7 mouse cellular contexts compared by ENCODE assay signal in genomic region chr12:32910092-32910491, GRCm38 (mm10). TPM values are rescaled to one million over a fixed set of nuclear protein-coding genes. Genes with fewer than 3 reads are reported as not detected.
A peak's percentile ranks its signal among the peaks of the same experiment; 100 is the strongest.
DNase-seq lines count a peak whose midpoint lies in the region; ATAC-seq lines count a peak whose summit lies in the region.

No protein-coding gene starts in this region.

- 12% methylated on average over 11 of the region's 11 CpGs for WGBS in forebrain, embryonic 14.5 days
- WGBS in hindbrain, embryonic 12.5 days: 17% methylated on average over 11 of the region's 11 CpGs
- WGBS in lung, embryonic 16.5 days: 14% methylated on average over 11 of the region's 11 CpGs

- no peak overlapping the region for H3K27ac ChIP-seq in forebrain, embryonic 14.5 days (ENCODE audit: low read depth, low read length)
- H3K27ac ChIP-seq in hindbrain, embryonic 12.5 days: no peak overlapping the region
- no peak overlapping the region for H3K27ac ChIP-seq in lung, embryonic 16.5 days (ENCODE audit: low read length)

- H3K9me3 ChIP-seq in forebrain, embryonic 14.5 days (replicated peaks; ENCODE audit: control insufficient read depth, low read length): no peaks in the 10 kb centered on the region
- no peaks in the 10 kb centered on the region for H3K9me3 ChIP-seq in hindbrain, embryonic 12.5 days (replicated peaks)
- H3K9me3 ChIP-seq in lung, embryonic 16.5 days (ENCODE audit: control insufficient read depth, low read length): no peaks in the 10 kb centered on the region

- peaks cover 4% of the 10 kb centered on the region; the same call in 1 of the 2 replicates for H3K4me1 ChIP-seq in forebrain, embryonic 14.5 days (ENCODE audit: control insufficient read depth, insufficient read depth, low read length)
- H3K4me1 ChIP-seq in hindbrain, embryonic 12.5 days: peaks cover 7% of the 10 kb centered on the region; the same call in 1 of the 2 replicates
- H3K4me1 ChIP-seq in lung, embryonic 16.5 days (replicated peaks; ENCODE audit: control insufficient read depth, insufficient read depth, low read length): peaks cover 8% of the 10 kb centered on the region; the same call in 1 of the 2 replicates

- H3K4me2 ChIP-seq in forebrain, embryonic 14.5 days (ENCODE audit: low read length): peak overlapping the region; percentile 35
- peak overlapping the region; percentile 41 for H3K4me2 ChIP-seq in hindbrain, embryonic 12.5 days (replicated peaks)
- H3K4me2 ChIP-seq in lung, embryonic 16.5 days (ENCODE audit: low read depth, low read length): peak overlapping the region; percentile 49

- DNase-seq in R1 (ENCODE audit: low read depth, low spot score): peak; percentile 77
- peak; percentile 97 for DNase-seq in forebrain, embryonic 14.5 days (ENCODE audit: low spot score)
- DNase-seq in layer of hippocampus, adult 9-11 months: peak; percentile 74
- DNase-seq in retina, embryonic 14.5 days (ENCODE audit: low spot score): peak; percentile 97

- no peak overlapping the region for H3K4me3 ChIP-seq in forebrain, embryonic 14.5 days (ENCODE audit: low read depth, low read length)
- no peak overlapping the region for H3K4me3 ChIP-seq in hindbrain, embryonic 12.5 days
- peak overlapping the region; percentile 23 for H3K4me3 ChIP-seq in lung, embryonic 16.5 days (ENCODE audit: low read length)

- no peaks in the 10 kb centered on the region for H3K27me3 ChIP-seq in forebrain, embryonic 14.5 days (replicated peaks; ENCODE audit: control insufficient read depth, insufficient read depth, low read length)
- 0 out of 2 replicates have a peak, but pooled peaks cover 2% of the 10 kb centered on the region for H3K27me3 ChIP-seq in hindbrain, embryonic 12.5 days
- no peaks in the 10 kb centered on the region for H3K27me3 ChIP-seq in lung, embryonic 16.5 days (ENCODE audit: control insufficient read depth, insufficient read depth, low read depth, low read length)

- 0 out of 2 replicates have a peak overlapping the region, but pooled peaks have one; percentile 13 for H3K9ac ChIP-seq in forebrain, embryonic 14.5 days (ENCODE audit: low read length)
- H3K9ac ChIP-seq in hindbrain, embryonic 12.5 days: no peak overlapping the region
- no peak overlapping the region for H3K9ac ChIP-seq in lung, embryonic 16.5 days (ENCODE audit: low read length)

- no peaks in the 10 kb centered on the region for H3K36me3 ChIP-seq in forebrain, embryonic 14.5 days (ENCODE audit: control insufficient read depth, insufficient read depth, low read length)
- no peaks in the 10 kb centered on the region for H3K36me3 ChIP-seq in hindbrain, embryonic 12.5 days
- no peaks in the 10 kb centered on the region for H3K36me3 ChIP-seq in lung, embryonic 16.5 days (ENCODE audit: control insufficient read depth, insufficient read depth, low read length)

- peak; percentile 95 for ATAC-seq in cerebellum, adult (ENCODE audit: insufficient number of reproducible peaks, low FRiP score, low TSS enrichment)
- peak; percentile 87 for ATAC-seq in forebrain, embryonic 14.5 days
- peak; percentile 62 for ATAC-seq in hindbrain, embryonic 12.5 days (ENCODE audit: low FRiP score)
- peak; percentile 71 for ATAC-seq in lung, embryonic 16.5 days (ENCODE audit: low read depth)

RNA-seq across cellular contexts. Expression of gene Sypl, which starts 43.6 kb away (rescaled TPM):
- 41.7 and 47.2 TPM in 2 replicates for polyA plus RNA-seq in forebrain, embryonic 14.5 days (2014; fragmentation: Nextera tagmentation; extraction: Ambion mirVana)
- 50.9 and 54.5 TPM in 2 replicates for polyA plus RNA-seq in hindbrain, embryonic 12.5 days (2016; fragmentation: Nextera tagmentation; extraction: Ambion mirVana)
- polyA plus RNA-seq in lung, embryonic 16.5 days (2015; fragmentation: Nextera tagmentation; extraction: Ambion mirVana): 181 and 182 TPM in 2 replicates
